Mouse (Mus musculus): Measurements from ENCODE around the gene Sfn.

Sfn gene

GRCm38 (mm10) chr4:133622161-133622695 is 20.3 kb upstream of the Sfn start:
- CTCF ChIA-PET, result interaction anchor here (0.6 to 2.4 kb wide), 3 partner anchors 10 to 1031 kb away, joined by 4 to 7 read pairs (median 4); no protein-coding TSS in a partner anchor

- CTCF ChIA-PET, result interaction anchor here (0.8 to 2.4 kb wide), 2 partner anchors 11 to 13 kb away, joined by 3 to 7 read pairs; no protein-coding TSS in a partner anchor
These were observed 18.7 kb upstream of the Sfn start for GRCm38 (mm10) chr4:133620668-133621067.

- CTCF ChIA-PET, result interaction anchor here (0.6 to 2.4 kb wide), 4 partner anchors 13 to 256 kb away, joined by 4 to 8 read pairs (median 6); no protein-coding TSS in a partner anchor
These were observed 17.6 kb upstream of the Sfn start for GRCm38 (mm10) chr4:133619473-133620136.

GRCm38 (mm10) chr4:133617936-133618335 is 16.0 kb upstream of the Sfn start:
- CTCF ChIA-PET, result no interaction called here

GRCm38 (mm10) chr4:133615416-133615815 is 13.4 kb upstream of the Sfn start:
- CTCF ChIA-PET, result no interaction called here

GRCm38 (mm10) chr4:133614274-133614761 is 12.3 kb upstream of the Sfn start:
- CTCF ChIA-PET, result interaction anchor here (0.5 kb wide), 1 partner anchor 231 kb away, joined by 4 read pairs; no protein-coding TSS in a partner anchor

GRCm38 (mm10) chr4:133613867-133614266 is 11.9 kb upstream of the Sfn start:
- CTCF ChIA-PET, result interaction anchor here (0.5 kb wide), 1 partner anchor 232 kb away, joined by 4 read pairs; no protein-coding TSS in a partner anchor

- CTCF ChIA-PET, result interaction anchor here (0.5 to 1.0 kb wide), 2 partner anchors 16 to 146 kb away, joined by 4 read pairs; no protein-coding TSS in a partner anchor
These were observed 11.1 kb upstream of the Sfn start for GRCm38 (mm10) chr4:133613026-133613425.

- CTCF ChIA-PET, result interaction anchor here (0.6 kb wide), 1 partner anchor 273 kb away, joined by 3 read pairs; no protein-coding TSS in a partner anchor
These were observed 10.4 kb upstream of the Sfn start for GRCm38 (mm10) chr4:133612416-133612815.

GRCm38 (mm10) chr4:133611815-133612214 is 9.8 kb upstream of the Sfn start:
- CTCF ChIA-PET, result interaction anchor here (0.7 kb wide), 1 partner anchor 38 kb away, joined by 5 read pairs; no protein-coding TSS in a partner anchor

- CTCF ChIA-PET, result interaction anchor here (0.6 to 0.8 kb wide), 2 partner anchors 17 to 230 kb away, joined by 5 to 12 read pairs; no protein-coding TSS in a partner anchor
These were observed 7.8 kb upstream of the Sfn start for GRCm38 (mm10) chr4:133609719-133610118.

- CTCF ChIA-PET, result interaction anchor here (0.5 to 1.5 kb wide), 3 partner anchors 12 to 224 kb away, joined by 3 to 5 read pairs (median 5); no protein-coding TSS in a partner anchor
These were observed 5.3 kb upstream of the Sfn start for GRCm38 (mm10) chr4:133607284-133607683.

- CTCF ChIA-PET, result interaction anchor here (1.3 kb wide), 1 partner anchor 28 kb away, joined by 3 read pairs; no protein-coding TSS in a partner anchor
These were observed 3.4 kb upstream of the Sfn start for GRCm38 (mm10) chr4:133605330-133605729.

GRCm38 (mm10) chr4:133604856-133605255 is 2.9 kb upstream of the Sfn start:
- CTCF ChIA-PET, result interaction anchor here (0.5 to 1.3 kb wide), 3 partner anchors 29 to 163 kb away, joined by 3 to 12 read pairs (median 7); no protein-coding TSS in a partner anchor

GRCm38 (mm10) chr4:133604175-133604574 is 2.2 kb upstream of the Sfn start:
- CTCF ChIA-PET, result interaction anchor here (0.5 kb wide), 1 partner anchor 154 kb away, joined by 12 read pairs; no protein-coding TSS in a partner anchor

GRCm38 (mm10) chr4:133603056-133603455 is 1.1 kb upstream of the Sfn start:
- CTCF ChIA-PET, result no interaction called here

GRCm38 (mm10) chr4:133600306-133600705 is 1.7 kb downstream of the Sfn start:
- CTCF ChIA-PET, result no interaction called here

GRCm38 (mm10) chr4:133599571-133600073 is 2.3 kb downstream of the Sfn start:
- CTCF ChIA-PET, result no interaction called here

- CTCF ChIA-PET, result no interaction called here
These were observed 2.9 kb downstream of the Sfn start for GRCm38 (mm10) chr4:133599116-133599515.

GRCm38 (mm10) chr4:133598616-133599015 is 3.4 kb downstream of the Sfn start:
- CTCF ChIA-PET, result interaction anchor here (0.6 kb wide), 1 partner anchor 56 kb away, joined by 6 read pairs; no protein-coding TSS in a partner anchor

- CTCF ChIA-PET, result no interaction called here
These were observed 5.9 kb downstream of the Sfn start for GRCm38 (mm10) chr4:133596084-133596483.

- CTCF ChIA-PET, result interaction anchor here (0.5 to 1.1 kb wide), 5 partner anchors 12 to 236 kb away, joined by 3 to 5 read pairs (median 3); partner anchors contain the start of gene Zdhhc18
These were observed 6.4 kb downstream of the Sfn start for GRCm38 (mm10) chr4:133595538-133595937.

Measured in spleen, embryonic (tissue).